Mouse (Mus musculus): ENCODE data around the gene Kcnip4.

- TF ChIP-seq CTCF (IDR thresholded peaks at IDR 0.05; ENCODE audit: control insufficient read depth, insufficient read depth, insufficient read length) (no peak), USF1 (IDR thresholded peaks at IDR 0.05; ENCODE audit: low read depth) (no peak), MYOD1 (IDR thresholded peaks at IDR 0.05; ENCODE audit: control insufficient read depth, insufficient read length, low read depth) (no peak), FOSL1 (IDR thresholded peaks at IDR 0.05; ENCODE audit: insufficient read depth, low read length, poor library complexity, severe bottlenecking) (no peak), CEBPB (IDR thresholded peaks at IDR 0.05; ENCODE audit: low read depth) (no peak)
These were observed 1122.2 kb downstream of the Kcnip4 start for GRCm38 (mm10) chr5:48402497-48402896.
